Mouse (Mus musculus): Measurements from ENCODE around the gene Olfr1340.

DNA sequence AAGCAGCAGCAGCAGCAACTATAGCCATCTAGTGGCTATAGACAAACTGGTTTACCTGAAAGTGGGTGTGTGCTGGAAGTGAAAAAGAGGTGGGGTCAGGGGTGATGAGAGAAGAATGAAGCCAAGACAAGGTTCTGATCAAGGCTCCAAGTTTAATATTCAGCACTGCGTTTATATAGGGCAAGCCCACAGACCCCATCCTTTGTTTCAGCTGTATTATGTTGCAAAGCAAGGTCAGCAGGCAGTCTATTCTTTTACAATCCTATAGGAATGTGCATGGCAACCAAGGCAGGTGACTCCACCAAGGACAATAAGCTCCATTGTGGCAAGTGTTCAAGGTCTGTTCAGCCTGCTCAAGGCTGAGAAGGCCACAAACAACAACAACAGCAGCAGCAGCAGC, 8.3 kb upstream of the Olfr1340 start:
- TF ChIP-seq POLR2A (IDR thresholded peaks at IDR 0.05; ENCODE audit: extremely low read depth, insufficient read depth, low read length), result no peak
- TF ChIP-seq CTCF (IDR thresholded peaks at IDR 0.05; ENCODE audit: extremely low read depth, insufficient read depth, low read length), result no peak
